Mouse (Mus musculus): ENCODE measurements around the gene Gmpr.

GRCm38 (mm10) chr13:45527232-45527964, 20.2 kb downstream of the Gmpr start:
- TF ChIP-seq CTCF (IDR thresholded peaks at IDR 0.05) (no peak), POLR2A (IDR thresholded peaks at IDR 0.05; ENCODE audit: insufficient read depth, low read depth, low read length) (no peak), EP300 (IDR thresholded peaks at IDR 0.05; ENCODE audit: insufficient read depth, low read depth, low read length) (no peak)

Measured in heart, adult 2 months (tissue).